Mouse (Mus musculus): ENCODE data around the gene 1700016C15Rik.
A peak's percentile ranks its signal among the peaks of the same experiment; 100 is the strongest.

Gene 1700016C15Rik

GRCm38 (mm10) chr1:177717057-177717835 lies 12.4 kb upstream of the 1700016C15Rik start:
- no peak for DNase-seq (ENCODE audit: low spot score in 2 of 2)

GRCm38 (mm10) chr1:177718340-177719028 lies 11.1 kb upstream of the 1700016C15Rik start:
- DNase-seq (ENCODE audit: low spot score in 2 of 2): no peak

- no peak for DNase-seq (ENCODE audit: low spot score in 2 of 2)
Observed at GRCm38 (mm10) chr1:177719029-177719427, 10.6 kb upstream of the 1700016C15Rik start.

GRCm38 (mm10) chr1:177723786-177724185 lies 5.8 kb upstream of the 1700016C15Rik start:
- no peak for DNase-seq (ENCODE audit: low spot score in 2 of 2)

- DNase-seq (ENCODE audit: low spot score in 2 of 2): no peak
Observed at GRCm38 (mm10) chr1:177726870-177727269, 2.7 kb upstream of the 1700016C15Rik start.

- DNase-seq (ENCODE audit: low spot score in 2 of 2): no peak
Observed at GRCm38 (mm10) chr1:177727883-177728525, 1.6 kb upstream of the 1700016C15Rik start.

- DNase-seq (ENCODE audit: low spot score in 2 of 2): no peak
Observed at GRCm38 (mm10) chr1:177731973-177732372, 2.4 kb downstream of the 1700016C15Rik start.

GRCm38 (mm10) chr1:177737505-177738105 lies 8.0 kb downstream of the 1700016C15Rik start:
- no peak for DNase-seq (ENCODE audit: low spot score in 2 of 2)

- no peak for DNase-seq (ENCODE audit: low spot score in 2 of 2)
Observed at GRCm38 (mm10) chr1:177740707-177741106, 11.1 kb downstream of the 1700016C15Rik start.

- DNase-seq (ENCODE audit: low spot score in 2 of 2): no peak
Observed at GRCm38 (mm10) chr1:177742119-177742518, 12.5 kb downstream of the 1700016C15Rik start.

GRCm38 (mm10) chr1:177744521-177745325 lies 15.1 kb downstream of the 1700016C15Rik start:
- no peak for DNase-seq (ENCODE audit: low spot score in 2 of 2)

GRCm38 (mm10) chr1:177747869-177748540 lies 18.4 kb downstream of the 1700016C15Rik start:
- no peak for DNase-seq (ENCODE audit: low spot score in 2 of 2)

GRCm38 (mm10) chr1:177753496-177753895 lies 23.9 kb downstream of the 1700016C15Rik start:
- no peak for DNase-seq (ENCODE audit: low spot score in 2 of 2)

GRCm38 (mm10) chr1:177757249-177757648 lies 27.6 kb downstream of the 1700016C15Rik start:
- no peak for DNase-seq (ENCODE audit: low spot score in 2 of 2)

- DNase-seq (ENCODE audit: low spot score in 2 of 2): no peak
Observed at GRCm38 (mm10) chr1:177768931-177769330, 39.3 kb downstream of the 1700016C15Rik start.

GRCm38 (mm10) chr1:177777397-177777796 lies 47.8 kb downstream of the 1700016C15Rik start:
- no peak for DNase-seq (ENCODE audit: low spot score in 2 of 2)

GRCm38 (mm10) chr1:177792835-177793234 lies 63.2 kb downstream of the 1700016C15Rik start:
- no peak for DNase-seq (ENCODE audit: low spot score in 2 of 2)

GRCm38 (mm10) chr1:177794866-177795265 lies 65.3 kb downstream of the 1700016C15Rik start:
- no peak for DNase-seq (ENCODE audit: low spot score in 2 of 2)

GRCm38 (mm10) chr1:177795421-177796192 lies 66.0 kb downstream of the 1700016C15Rik start:
- peak in 1 of 2 experiments; percentile 66 for DNase-seq (ENCODE audit: low spot score in 2 of 2)
